Mouse (Mus musculus) c-Kit-positive CD71-positive TER-119-positive erythroid progenitor cells, embryonic 14.5 days (primary cell): Measurements from ENCODE around the gene Ip6k1.

Experiments used
- DNase-seq: peaks from one replicate; pipeline ENCODE4 v3.0.0-alpha.2; 2013; ENCODE audit warnings: low spot score

Gene Ip6k1

DNA sequence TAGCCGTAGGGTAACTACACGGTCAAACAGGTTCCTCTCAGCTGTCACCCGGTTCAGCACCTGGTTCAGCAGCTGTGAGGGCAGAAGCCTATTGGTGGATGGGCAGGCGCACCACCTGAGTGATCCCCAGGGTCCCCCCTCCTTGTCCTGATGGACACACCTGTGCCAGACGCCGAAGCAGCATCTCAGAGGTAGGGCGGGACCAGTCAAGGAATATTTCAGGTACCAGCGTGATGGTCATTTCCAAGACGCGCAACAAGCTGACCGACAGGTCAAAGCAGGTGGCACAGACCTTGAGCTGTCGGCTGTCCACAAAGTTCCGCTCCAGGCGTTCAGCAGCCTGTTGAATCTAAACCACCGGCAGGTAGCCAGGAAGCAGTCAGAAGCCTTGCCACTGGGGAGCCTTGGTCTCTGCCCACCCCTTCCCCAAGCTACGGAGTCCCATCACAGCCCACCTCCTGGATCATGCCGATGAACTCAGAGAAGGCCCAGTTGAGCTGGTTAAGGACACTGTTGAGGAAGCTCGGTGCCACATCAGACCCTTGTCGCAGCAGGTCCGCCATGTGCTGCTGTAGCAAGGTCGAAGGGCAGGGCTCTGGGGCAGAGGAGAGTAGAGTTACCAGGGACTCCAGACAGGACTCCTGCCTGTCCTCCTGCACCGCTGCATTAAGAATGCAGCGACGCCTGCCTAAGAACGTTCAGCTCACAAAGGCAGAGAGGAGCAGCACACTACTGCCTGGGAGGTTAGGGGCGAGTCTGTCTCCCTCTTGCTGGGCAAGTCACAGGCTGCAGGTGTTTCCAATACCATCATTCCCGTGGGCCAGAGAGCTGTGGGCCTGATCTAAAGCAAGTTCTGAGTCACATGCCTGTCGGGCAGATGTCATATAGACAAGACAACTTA lies 54.3 kb downstream of the Ip6k1 start:
- DNase-seq = no peak

DNA sequence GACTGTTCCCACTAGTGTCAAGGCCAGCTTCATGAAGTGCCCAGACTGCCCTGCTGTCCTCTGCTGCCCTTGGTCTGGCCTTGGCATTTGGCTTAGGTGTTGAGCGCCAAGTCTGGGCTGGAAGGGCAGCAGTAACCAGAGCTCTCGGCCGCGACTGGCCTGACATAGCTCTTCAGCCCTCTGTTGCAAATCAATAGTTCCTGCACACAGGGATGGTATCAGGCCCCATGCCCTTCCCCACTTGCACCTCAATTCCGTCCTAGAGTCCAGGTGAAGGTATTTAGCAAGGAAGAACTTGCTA lies 54.9 kb downstream of the Ip6k1 start:
- no peak for DNase-seq

- no peak for DNase-seq
Observed at GRCm38 (mm10) chr9:108058291-108058690, 56.0 kb downstream of the Ip6k1 start.

DNA sequence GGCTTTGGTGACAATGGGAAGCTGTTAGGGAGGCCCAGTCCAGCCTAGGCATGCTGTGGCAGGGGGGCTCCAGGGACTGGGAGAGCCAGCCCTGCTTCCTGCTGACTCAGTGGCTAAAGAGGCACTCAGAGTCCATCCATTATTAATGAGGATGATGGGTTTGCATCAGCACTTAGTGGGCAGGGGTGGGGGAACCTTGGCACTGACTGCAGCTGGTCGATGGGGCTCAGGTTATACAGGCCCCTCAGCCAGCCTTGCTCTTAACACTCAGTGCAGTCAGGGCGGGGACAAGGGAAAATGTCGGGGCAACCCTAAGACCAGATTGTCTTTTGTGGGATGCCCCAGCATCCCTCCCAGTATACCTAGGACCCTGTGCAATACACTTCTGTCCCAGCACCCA lies 59.8 kb downstream of the Ip6k1 start:
- DNase-seq = no peak

GRCm38 (mm10) chr9:108063361-108063760 lies 61.1 kb downstream of the Ip6k1 start:
- no peak for DNase-seq

DNA sequence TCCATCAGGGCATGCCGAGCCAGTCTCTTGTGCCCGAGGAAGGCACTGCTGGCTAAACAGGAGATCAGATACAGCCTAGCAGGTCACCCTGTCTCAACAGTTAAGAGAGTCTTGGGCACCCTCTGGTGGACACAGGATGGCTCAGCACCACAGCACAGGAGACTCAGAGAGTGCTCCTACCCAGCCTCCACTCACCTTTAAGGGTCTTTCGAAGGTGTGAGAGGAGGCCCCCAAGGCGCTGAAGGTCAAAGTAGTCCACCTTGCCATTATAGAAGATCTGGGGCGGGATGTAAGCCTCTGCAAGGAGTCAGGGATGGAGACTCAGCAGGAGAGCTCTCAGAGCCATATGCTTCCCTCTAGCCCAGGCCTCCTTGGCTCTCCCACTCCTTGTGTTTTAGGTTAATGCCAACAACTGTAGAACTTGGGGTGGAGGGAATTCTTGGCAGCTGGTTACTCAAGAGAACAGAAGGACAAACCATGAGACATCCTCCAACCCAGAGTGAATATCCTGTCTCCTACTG lies 63.2 kb downstream of the Ip6k1 start:
- peak; percentile 65 for DNase-seq

- no peak for DNase-seq
Observed at GRCm38 (mm10) chr9:108067199-108067598, 64.9 kb downstream of the Ip6k1 start.

DNA sequence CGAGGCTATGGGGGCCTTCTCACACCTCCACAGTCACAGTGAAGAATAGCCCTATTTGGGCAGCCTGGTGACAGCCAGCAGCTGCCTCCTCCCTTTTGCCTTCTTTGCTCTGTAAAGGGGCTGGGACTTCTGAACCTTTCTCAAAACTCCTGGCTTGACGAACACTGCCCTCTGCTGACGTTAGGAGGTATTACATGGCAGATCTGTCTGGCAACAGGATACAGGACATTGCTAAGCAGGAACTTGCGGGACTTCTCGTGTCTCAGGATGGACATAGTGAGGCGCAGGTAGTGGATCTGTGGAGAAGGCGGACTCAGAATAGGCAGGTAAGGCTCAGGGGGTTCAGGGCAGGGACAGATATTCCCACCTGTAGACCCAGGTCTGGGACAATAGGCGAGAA lies 65.6 kb downstream of the Ip6k1 start:
- DNase-seq = peak; percentile 87

- no peak for DNase-seq
Observed at GRCm38 (mm10) chr9:108069007-108069406, 66.7 kb downstream of the Ip6k1 start.

- DNase-seq = no peak
Observed at GRCm38 (mm10) chr9:108069529-108069928, 67.2 kb downstream of the Ip6k1 start.

- no peak for DNase-seq
Observed at GRCm38 (mm10) chr9:108071801-108072200, 69.5 kb downstream of the Ip6k1 start.

DNA sequence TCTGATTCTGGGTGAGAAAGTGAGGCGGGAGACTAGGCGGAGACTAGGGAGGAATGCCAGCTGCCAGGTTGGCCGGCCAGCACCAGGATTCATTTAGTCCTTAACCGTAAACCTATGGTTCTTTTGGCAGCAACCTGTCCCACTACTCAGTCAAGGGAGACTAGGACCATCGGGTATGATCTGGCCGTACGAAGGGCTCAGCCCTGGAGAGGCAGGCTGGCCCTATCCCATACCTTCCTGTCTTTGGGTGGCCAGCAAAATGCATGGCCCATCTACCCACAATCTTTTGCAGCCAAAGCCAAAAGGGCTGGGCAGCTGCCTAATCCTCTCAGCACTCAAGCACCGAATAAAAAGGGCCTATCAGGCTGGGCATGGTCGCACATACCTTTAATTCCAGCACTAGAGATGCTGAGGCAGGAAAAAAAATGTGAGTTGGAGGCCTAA lies 70.2 kb downstream of the Ip6k1 start:
- no peak for DNase-seq

- no peak for DNase-seq
Observed at GRCm38 (mm10) chr9:108073141-108073930, 71.0 kb downstream of the Ip6k1 start.

DNA sequence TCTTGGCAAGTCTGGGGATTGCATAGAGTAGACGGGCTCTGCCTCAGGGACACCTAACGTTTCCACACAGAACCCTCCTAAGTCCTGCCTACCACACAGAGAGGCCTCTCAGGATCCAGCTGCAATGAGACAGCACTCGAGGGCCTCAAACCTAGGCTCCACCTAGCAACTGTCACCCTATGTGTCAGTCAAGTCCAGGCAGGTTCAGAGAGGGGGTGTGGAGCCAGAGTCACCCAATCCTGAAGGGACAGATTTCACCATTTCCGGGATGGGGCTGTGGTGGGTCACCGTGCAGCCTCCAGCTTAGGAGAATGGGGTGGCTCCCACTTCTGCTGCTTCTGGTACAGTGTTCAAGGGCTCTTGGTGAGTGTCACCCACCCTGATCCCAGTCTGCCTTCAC lies 77.9 kb downstream of the Ip6k1 start, which contains the start of gene Mst1:
Gene Mst1, plus strand, starts transcription at position 269 of the 400 bp plus-strand sequence.
- peak; percentile 92 for DNase-seq

DNA sequence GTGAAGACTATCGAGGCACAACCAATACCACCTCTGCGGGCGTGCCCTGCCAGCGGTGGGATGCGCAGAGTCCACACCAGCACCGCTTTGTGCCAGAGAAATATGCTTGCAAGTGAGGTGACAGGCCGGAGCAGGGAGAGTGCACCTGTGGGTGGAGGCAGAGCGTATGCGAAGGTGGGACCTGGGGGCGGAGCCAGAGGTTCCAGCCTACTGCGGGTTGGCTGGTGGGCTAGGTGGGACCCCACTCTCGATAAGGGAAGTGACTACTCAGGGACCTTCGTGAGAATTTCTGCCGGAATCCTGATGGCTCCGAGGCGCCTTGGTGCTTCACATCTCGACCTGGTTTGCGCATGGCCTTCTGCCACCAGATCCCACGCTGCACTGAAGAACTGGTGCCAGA lies 80.2 kb downstream of the Ip6k1 start:
- no peak for DNase-seq

- no peak for DNase-seq
Observed at GRCm38 (mm10) chr9:108082988-108083431, 80.7 kb downstream of the Ip6k1 start, which contains the start of gene Rnf123. Rnf123 (minus strand) TSS chr9:108083346.

DNA sequence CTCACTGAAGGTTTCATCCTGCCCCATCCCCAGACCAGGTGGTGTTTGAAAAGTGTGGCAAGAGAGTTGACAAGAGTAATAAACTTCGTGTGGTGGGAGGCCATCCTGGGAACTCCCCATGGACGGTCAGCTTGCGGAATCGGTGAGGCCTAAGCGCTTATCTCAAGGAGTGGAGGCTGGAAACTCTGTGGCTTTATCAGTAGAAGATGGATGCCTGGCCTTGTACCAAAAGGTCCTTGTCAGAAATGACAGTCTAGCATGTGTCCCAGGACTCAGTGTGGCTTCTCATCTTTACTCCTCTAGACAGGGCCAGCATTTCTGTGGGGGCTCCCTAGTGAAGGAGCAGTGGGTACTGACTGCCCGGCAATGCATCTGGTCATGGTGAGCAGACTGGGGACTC lies 81.3 kb downstream of the Ip6k1 start:
- DNase-seq = no peak

- no peak for DNase-seq
Observed at GRCm38 (mm10) chr9:108085261-108085660, 83.0 kb downstream of the Ip6k1 start.

- no peak for DNase-seq
Observed at GRCm38 (mm10) chr9:108090611-108091120, 88.4 kb downstream of the Ip6k1 start.

DNA sequence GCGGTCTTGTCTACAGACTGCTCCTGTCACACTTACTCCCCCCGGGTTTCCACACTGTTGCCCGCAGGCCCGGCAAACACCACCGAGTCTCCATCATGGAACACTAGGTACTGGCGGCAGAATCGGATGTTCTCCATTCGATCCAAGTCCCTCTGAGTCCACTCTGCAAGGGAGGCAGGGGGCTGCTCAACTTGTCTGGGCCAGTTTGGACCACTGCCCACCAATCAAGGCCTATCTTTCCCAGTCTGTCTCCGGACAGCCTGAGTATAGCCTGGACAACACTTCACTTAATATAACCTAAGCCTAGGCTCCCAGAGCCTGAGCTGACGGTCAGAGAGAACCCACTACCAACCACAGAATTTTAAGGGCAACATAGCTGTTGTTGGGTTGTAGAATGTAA lies 91.3 kb downstream of the Ip6k1 start:
- DNase-seq = no peak

GRCm38 (mm10) chr9:108094184-108094941 lies 92.1 kb downstream of the Ip6k1 start, which contains the start of gene Apeh:
Apeh (minus strand) TSS chr9:108094606.
- peak; percentile 98 for DNase-seq

- peak; percentile 94 for DNase-seq
Observed at GRCm38 (mm10) chr9:108094998-108095411, 92.7 kb downstream of the Ip6k1 start.
